Mouse (Mus musculus) hindbrain, embryonic 10.5 days (tissue): Measurements from ENCODE around the gene Zswim8. TPM values are rescaled to one million over a fixed set of nuclear protein-coding genes. Genes with fewer than 3 reads are reported as not detected.
"Not testable (repeated sequence)": the region's sequence is repeated elsewhere in the genome, so short reads cannot be mapped to it uniquely, and the experiment has no call there.

Source experiments
- DNase-seq: peaks from one replicate; pipeline ENCODE4 v3.0.0-alpha.2; 2017; ENCODE audit warnings: low spot score
- H3K27ac ChIP-seq: fragments of 300-500 bp; sonication (generic); 2 replicates; pipeline ENCODE4 v1.5.1; 2016; ENCODE audit warnings: mild to moderate bottlenecking, moderate library complexity
- H3K27me3 ChIP-seq: fragments of 300-500 bp; sonication (generic); 2 replicates; pipeline ENCODE4 v1.6.1; 2016; ENCODE audit warnings: mild to moderate bottlenecking; ENCODE audit not compliant: poor library complexity, insufficient read depth, severe bottlenecking
- H3K36me3 ChIP-seq: fragments of 300-500 bp; sonication (generic); 2 replicates; pipeline ENCODE4 v1.6.1; 2016; ENCODE audit warnings: mild to moderate bottlenecking, moderate library complexity
- H3K4me1 ChIP-seq: fragments of 300-500 bp; sonication (generic); replicated peaks from 2 replicates; pipeline ENCODE4 v1.6.1; 2016; ENCODE audit warnings: mild to moderate bottlenecking
- H3K4me3 ChIP-seq: fragments of 300-500 bp; sonication (generic); 2 replicates; pipeline ENCODE4 v1.5.1; 2016; ENCODE audit warnings: mild to moderate bottlenecking, moderate library complexity
- H3K9me3 ChIP-seq: fragments of 300-500 bp; sonication (generic); 2 replicates; pipeline ENCODE4 v1.6.1; 2016; ENCODE audit warnings: mild to moderate bottlenecking, moderate library complexity
- WGBS: fragments of 180-500 bp; shearing (Covaris S2); methylation state at CpG from one replicate; pipeline ENCODE4 v1.1.7; 2016; 5-methylcytosine and 5-hydroxymethylcytosine counted together
- polyA plus RNA-seq: library from polyadenylated mRNA; unstranded; fragments of >200 nt; fragmentation: Nextera tagmentation; extraction: Ambion mirVana; gene quantifications from 2 replicates; pipeline ENCODE4 v1.2.1, GENCODE M21; 2016

Zswim8 gene
- polyA plus RNA-seq, 1 experiment from 2014 or later, result 40.3 TPM

DNA sequence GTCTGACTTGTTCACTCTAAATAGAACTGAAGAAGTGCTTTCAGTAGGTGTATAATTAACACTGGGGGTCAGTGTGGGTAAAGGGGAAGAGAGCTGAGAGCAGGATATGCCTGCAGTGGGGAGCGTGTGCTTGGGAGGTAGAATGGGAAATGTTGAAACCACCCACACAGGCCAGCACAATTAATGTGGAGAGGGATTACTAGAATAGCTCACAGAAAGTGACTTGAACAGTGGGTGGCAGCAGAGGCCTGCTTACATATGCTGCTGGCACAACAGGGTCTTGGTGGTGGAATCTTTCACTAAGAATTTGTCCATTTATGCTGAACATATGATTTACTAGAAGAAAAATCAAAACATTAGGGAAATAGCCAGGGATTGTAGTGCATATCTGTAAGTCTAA, 10.4 kb upstream of the Zswim8 start:
- Histone ChIP-seq H3K27ac (no peak overlapping the region), H3K4me3 (peak overlapping the region; percentile 93), H3K9me3 (no peaks in the 10 kb centered on the region), H3K36me3 (peaks cover 59% of the 10 kb centered on the region), H3K4me1 (peaks cover 59% of the 10 kb centered on the region), H3K27me3 (no peaks in the 10 kb centered on the region)
- DNase-seq, result peak; percentile 27
- 24% methylated on average over 1 of the region's 1 CpGs for WGBS

DNA sequence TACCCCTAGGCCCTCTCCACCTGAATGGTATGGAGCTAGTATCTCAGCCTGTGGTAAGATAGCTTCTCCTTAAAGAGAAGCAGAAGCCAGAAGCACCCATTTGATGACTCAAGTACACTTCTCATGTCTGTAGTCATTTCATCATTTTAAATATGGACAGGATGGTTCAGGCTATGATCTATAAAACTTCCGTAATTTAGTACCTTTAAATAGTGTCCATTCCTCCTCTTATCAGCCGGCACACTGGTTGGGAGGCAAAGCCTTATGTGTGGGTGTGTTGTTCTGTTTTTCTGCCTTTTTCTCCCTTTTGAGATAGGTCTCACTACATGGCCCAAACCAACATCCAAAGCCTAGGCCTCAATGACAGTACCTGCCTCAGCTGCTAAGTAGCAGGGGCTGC, 8.8 kb upstream of the Zswim8 start:
- Histone ChIP-seq H3K4me3 (no peak overlapping the region), H3K36me3 (peaks cover 43% of the 10 kb centered on the region), H3K27ac (no peak overlapping the region), H3K9me3 (no peaks in the 10 kb centered on the region), H3K27me3 (no peaks in the 10 kb centered on the region), H3K4me1 (peaks cover 62% of the 10 kb centered on the region)
- no peak for DNase-seq
- WGBS, result 88% methylated on average over 2 of the region's 2 CpGs

DNA sequence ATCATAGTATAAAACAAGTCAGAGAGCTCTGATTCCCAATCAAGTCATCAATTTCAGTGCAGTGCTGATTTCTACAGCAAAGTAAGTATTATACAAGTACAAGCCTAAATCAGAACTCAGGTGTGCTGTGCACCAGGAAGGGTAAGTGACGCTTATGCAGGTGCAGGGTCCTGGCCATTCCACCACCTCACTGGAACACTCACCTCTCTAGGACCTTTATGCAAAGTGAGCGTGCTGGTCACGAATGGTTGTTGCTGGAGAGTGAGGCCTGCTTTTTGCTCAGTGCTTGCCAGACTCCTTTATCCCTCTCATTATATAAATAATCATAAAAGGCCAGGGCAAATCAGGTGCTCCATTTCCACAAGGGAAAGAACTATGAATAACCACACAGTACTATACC, 7.0 kb upstream of the Zswim8 start:
- H3K27me3 ChIP-seq, result no peaks in the 10 kb centered on the region
- H3K27ac ChIP-seq, result no peak overlapping the region
- peaks cover 60% of the 10 kb centered on the region for H3K4me1 ChIP-seq
- H3K9me3 ChIP-seq, result no peaks in the 10 kb centered on the region
- no peak for DNase-seq
- no peak overlapping the region for H3K4me3 ChIP-seq
- H3K36me3 ChIP-seq, result peaks cover 47% of the 10 kb centered on the region
- WGBS, result 90% methylated on average over 3 of the region's 3 CpGs

DNA sequence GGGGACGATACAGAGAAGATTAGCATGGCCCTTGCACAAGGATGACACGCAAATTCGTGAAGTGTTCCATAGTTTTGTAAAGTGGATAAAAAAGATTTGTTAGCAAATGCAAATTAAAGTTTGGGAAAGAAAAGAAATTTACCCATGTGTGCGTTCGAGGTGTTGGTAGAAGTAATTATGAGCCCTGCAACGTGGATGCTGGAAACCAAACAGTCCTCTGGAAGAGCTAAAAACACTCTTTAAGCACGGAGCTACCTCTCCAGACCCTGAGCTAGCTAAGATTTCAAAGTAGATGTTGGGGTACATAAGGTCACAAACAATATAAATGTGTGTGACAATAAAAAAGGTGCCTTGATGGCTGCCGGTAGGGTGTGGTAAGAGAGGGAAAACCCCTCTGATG, 5.8 kb upstream of the Zswim8 start:
- no peaks in the 10 kb centered on the region for H3K9me3 ChIP-seq
- no peak overlapping the region for H3K27ac ChIP-seq
- H3K4me3 ChIP-seq, result peak overlapping the region; percentile 67; the same call in 1 of the 2 replicates
- peaks cover 53% of the 10 kb centered on the region for H3K36me3 ChIP-seq
- H3K4me1 ChIP-seq, result peaks cover 48% of the 10 kb centered on the region
- no peak for DNase-seq
- WGBS, result 86% methylated on average over 8 of the region's 8 CpGs
- no peaks in the 10 kb centered on the region for H3K27me3 ChIP-seq

DNA sequence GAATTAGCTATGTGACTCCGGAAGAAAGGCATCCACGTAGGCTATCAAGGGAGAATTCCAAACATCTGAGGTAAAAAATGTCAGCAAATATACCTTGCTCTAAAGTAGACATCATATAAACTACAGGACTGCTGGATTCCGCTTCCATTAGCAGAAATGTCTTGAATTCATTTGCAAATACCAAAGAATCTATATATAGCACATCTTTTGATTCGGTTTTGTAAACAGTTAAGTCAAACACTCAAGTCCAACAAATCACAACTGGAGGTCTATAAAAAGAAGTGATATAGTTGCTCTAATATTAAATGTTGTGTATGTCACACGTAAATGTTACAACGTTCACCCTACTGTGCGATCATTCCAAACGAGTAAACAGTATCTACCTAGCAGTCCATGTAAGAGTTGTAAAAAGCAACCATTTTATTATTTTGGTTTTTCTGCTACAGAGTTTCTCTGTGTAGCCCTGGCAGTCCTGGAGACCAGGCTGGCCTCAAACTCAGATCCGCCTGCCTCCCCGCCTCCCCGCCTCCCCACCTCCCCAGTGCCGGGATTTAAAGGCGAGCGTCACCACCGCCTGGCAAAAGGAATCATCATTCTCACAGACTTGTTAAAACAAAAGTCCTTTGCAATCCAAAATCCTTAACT, 5.1 kb upstream of the Zswim8 start:
- H3K4me3 ChIP-seq, result peak overlapping the region; percentile 67
- peak overlapping the region; percentile 95 for H3K27ac ChIP-seq
- H3K27me3 ChIP-seq, result no peaks in the 10 kb centered on the region
- peaks cover 53% of the 10 kb centered on the region for H3K36me3 ChIP-seq
- WGBS, result 17% methylated on average over 15 of the region's 15 CpGs
- H3K9me3 ChIP-seq, result no peaks in the 10 kb centered on the region
- H3K4me1 ChIP-seq, result peaks cover 41% of the 10 kb centered on the region
- DNase-seq, result no peak

DNA sequence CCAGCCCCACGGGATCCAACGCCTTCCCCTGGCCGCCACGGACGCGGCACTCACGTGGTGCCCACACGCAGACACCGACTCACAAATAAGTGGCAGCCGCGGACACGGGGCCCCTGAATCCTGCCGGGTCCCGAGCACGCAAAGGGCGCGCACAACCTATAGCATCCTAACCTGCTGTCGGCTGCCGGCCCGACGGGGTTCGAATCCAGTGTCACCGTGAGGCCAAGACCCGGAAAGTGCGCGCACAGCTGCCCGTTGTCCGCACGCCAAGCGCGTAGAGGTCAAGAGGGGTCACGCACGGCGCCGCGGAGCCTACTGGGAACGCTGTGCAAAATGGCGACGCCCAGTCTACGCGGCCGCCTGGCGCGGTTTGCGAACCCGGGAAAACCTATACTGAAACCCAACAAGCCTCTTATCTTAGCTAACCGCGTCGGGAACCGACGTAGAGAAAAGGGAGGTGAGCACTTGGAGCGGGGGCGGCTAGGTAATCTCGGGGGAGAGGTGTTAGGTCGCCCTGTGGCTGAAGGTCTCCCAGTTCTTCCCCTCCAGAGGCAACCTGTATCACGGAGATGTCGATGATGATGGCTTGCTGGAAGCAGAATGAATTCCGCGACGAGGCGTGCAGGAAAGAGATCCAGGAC, 4.5 kb upstream of the Zswim8 start, which contains the start of gene Chchd1:
TSS of gene Chchd1 (plus strand) at position 266 of the 641 bp plus-strand sequence.
- Histone ChIP-seq H3K27ac (peak within 1 kb of the TSS; percentile 95), H3K36me3 (peaks cover 50% of the 10 kb centered on the region), H3K4me1 (peaks cover 35% of the 10 kb centered on the region), H3K9me3 (no peaks in the 10 kb centered on the region), H3K27me3 (no peaks in the 10 kb centered on the region), H3K4me3 (peak within 1 kb of the TSS; percentile 67)
- DNase-seq, result peak; percentile 92
- WGBS, result under 1% methylated on average over 61 of the region's 61 CpGs

DNA sequence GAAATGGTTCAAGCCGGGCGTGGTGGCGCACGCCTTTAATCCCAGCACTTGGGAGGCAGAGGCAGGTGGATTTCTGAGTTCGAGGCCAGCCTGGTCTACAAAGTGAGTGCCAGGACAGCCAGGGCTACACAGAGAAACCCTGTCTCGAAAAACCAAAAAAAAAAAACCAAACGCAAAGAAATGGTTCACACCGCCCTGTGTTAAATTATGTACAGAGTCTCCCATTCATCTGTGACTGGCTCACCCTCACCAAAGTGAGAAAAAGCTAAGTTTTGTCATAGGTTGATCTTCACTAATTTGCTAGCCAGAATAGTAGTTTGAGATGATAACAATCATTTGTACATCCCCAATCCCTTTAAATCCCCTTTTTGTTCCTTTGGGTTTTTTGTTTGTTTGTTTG, 3.9 kb upstream of the Zswim8 start:
- Histone ChIP-seq H3K27ac (peak overlapping the region; percentile 95), H3K4me3 (peak overlapping the region; percentile 67), H3K4me1 (peaks cover 35% of the 10 kb centered on the region), H3K36me3 (peaks cover 44% of the 10 kb centered on the region)
- H3K27me3 ChIP-seq, H3K9me3 ChIP-seq, DNase-seq: not testable (repeated sequence)
- 11% methylated on average over 8 of the region's 8 CpGs for WGBS

DNA sequence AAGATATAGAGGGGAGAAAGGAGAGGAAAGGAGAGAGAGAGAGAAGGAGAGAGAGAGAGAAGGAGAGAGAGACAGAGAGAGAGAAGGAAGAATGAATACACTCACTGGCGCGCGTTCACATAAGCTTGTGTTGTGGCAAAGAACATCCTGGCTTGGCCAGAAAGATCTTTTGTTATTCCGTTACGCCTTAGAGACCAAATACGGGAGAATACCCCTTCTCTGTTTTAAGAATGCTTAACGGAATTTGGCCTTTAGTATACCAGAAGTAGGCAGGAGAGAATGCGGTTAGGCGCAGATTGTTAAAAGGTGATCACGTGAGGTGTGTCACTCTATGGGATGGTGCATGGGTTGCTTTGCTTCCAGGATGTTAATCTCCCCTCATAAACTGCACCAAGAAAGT, 887 bp downstream of the Zswim8 start:
- 11% methylated on average over 10 of the region's 10 CpGs for WGBS
- H3K4me3 ChIP-seq, result peak overlapping the region; percentile 83
- peaks cover 55% of the 10 kb centered on the region for H3K36me3 ChIP-seq
- H3K27me3 ChIP-seq, result no peaks in the 10 kb centered on the region
- no peaks in the 10 kb centered on the region for H3K9me3 ChIP-seq
- DNase-seq, result no peak
- peak overlapping the region; percentile 94 for H3K27ac ChIP-seq
- H3K4me1 ChIP-seq, result peaks cover 25% of the 10 kb centered on the region

DNA sequence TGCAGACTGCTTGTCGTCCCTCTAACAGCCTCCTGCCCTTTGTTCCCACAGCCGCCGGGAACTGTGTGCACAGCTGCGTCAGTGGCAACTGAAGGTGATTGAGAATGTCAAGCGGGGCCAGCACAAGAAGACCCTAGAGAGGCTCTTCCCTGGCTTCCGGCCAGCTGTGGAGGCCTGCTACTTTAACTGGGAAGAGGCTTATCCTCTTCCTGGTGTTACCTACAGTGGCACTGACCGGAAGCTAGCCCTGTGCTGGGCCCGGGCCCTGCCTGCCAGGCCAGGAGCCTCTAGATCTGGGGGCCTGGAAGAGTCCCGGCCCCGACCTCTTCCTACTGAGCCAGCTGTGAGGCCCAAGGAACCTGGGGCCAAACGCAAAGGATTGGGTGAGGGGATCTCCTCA, 6.5 kb downstream of the Zswim8 start:
- H3K27ac ChIP-seq, result no peak overlapping the region
- peaks cover 8% of the 10 kb centered on the region for H3K4me1 ChIP-seq
- no peaks in the 10 kb centered on the region for H3K9me3 ChIP-seq
- no peaks in the 10 kb centered on the region for H3K27me3 ChIP-seq
- DNase-seq, result no peak
- H3K36me3 ChIP-seq, result peaks cover 90% of the 10 kb centered on the region
- no peak overlapping the region for H3K4me3 ChIP-seq
- WGBS, result 85% methylated on average over 11 of the region's 11 CpGs

DNA sequence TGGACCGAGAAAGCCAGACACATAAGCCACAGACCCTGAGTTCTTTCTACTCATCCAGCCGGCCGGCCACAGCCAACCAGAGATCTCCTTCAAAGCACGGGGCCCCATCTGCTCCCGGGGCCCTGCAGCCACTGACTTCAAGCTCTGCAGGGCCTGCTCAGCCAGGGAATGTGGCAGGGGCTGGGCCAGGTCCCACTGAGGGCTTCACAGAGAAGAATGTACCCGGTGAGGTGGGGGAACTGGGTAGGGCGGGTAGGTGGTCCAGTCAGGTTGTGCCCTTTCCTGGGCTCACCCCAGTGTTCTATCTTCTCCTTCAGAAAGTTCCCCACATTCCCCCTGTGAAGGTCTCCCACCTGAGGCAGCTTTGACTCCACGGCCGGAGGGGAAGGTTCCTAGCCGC, 11.1 kb downstream of the Zswim8 start:
- Histone ChIP-seq H3K27ac (no peak overlapping the region), H3K36me3 (peaks cover 100% of the 10 kb centered on the region), H3K4me1 (no peaks in the 10 kb centered on the region), H3K27me3 (no peaks in the 10 kb centered on the region), H3K4me3 (no peak overlapping the region), H3K9me3 (no peaks in the 10 kb centered on the region)
- 92% methylated on average over 10 of the region's 10 CpGs for WGBS
- DNase-seq, result no peak

DNA sequence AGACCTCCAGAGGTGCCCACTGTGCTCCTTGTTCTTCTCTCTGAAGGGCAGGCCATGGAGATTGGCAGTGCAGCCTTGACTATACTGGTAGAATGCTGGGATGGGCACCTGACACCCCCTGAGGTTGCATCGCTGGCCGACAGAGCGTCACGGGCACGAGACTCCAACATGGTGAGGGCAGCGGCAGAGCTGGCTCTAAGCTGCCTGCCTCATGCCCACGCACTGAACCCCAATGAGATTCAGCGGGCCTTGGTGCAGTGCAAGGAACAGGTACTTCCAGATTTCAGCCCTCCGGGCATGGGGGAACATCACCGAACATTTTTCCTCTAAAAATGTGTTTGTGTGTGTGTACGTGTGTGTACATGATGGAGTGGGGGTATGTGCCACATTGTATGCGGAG, 12.4 kb downstream of the Zswim8 start:
- H3K36me3 ChIP-seq, result peaks cover 100% of the 10 kb centered on the region
- no peaks in the 10 kb centered on the region for H3K27me3 ChIP-seq
- no peaks in the 10 kb centered on the region for H3K4me1 ChIP-seq
- DNase-seq, result no peak
- H3K27ac ChIP-seq, result no peak overlapping the region
- H3K4me3 ChIP-seq, result no peak overlapping the region
- WGBS, result 94% methylated on average over 12 of the region's 12 CpGs
- H3K9me3 ChIP-seq, result no peaks in the 10 kb centered on the region

DNA sequence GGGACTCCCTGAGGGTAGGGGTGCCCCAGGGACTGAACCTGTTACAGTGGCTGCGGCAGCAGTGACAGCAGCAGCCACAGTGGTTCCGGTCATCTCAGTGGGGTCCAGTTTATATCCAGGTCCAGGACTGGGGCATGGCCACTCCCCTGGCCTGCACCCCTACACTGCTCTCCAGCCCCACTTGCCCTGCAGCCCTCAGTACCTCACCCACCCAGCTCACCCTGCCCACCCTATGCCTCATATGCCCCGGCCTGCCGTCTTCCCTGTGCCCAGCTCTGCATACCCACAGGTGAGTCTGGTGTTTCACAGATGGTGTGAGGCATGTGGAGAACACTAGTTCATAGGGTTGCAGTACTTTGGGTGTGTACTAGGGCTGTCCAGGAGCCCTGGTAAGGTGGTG, 14.0 kb downstream of the Zswim8 start:
- WGBS, result 90% methylated on average over 4 of the region's 4 CpGs
- Histone ChIP-seq H3K36me3 (peaks cover 100% of the 10 kb centered on the region), H3K4me3 (no peak overlapping the region), H3K27ac (no peak overlapping the region), H3K9me3 (no peaks in the 10 kb centered on the region), H3K4me1 (no peaks in the 10 kb centered on the region), H3K27me3 (no peaks in the 10 kb centered on the region)
- no peak for DNase-seq

DNA sequence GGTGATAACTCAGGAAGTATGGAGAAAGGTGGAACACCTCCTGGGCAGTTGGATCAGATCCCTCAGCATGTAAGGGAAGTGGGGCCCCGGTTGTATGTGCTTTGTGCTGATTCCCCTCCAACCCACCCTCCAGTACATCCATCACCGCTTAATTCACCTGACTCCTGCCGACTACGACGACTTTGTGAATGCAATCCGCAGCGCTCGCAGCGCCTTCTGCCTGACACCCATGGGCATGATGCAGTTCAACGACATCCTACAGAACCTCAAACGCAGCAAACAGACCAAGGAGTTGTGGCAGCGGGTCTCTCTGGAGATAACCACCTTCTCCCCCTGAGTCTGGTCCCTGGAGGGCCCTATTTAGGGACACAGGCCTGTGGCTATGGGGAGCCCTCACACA, 15.7 kb downstream of the Zswim8 start:
- peaks cover 100% of the 10 kb centered on the region for H3K36me3 ChIP-seq
- no peak overlapping the region for H3K4me3 ChIP-seq
- no peak overlapping the region for H3K27ac ChIP-seq
- no peaks in the 10 kb centered on the region for H3K27me3 ChIP-seq
- H3K4me1 ChIP-seq, result no peaks in the 10 kb centered on the region
- no peaks in the 10 kb centered on the region for H3K9me3 ChIP-seq
- no peak for DNase-seq
- WGBS, result 93% methylated on average over 12 of the region's 12 CpGs
